Mouse (Mus musculus) layer of hippocampus, postnatal 10 days (tissue): ENCODE measurements around the gene Hist1h3h. TPM values are rescaled to one million over a fixed set of nuclear protein-coding genes. Genes with fewer than 3 reads are reported as not detected.

Experiments used
- microRNA-seq, 2 experiments: library from miRNA; unstranded; fragments of <30 nt; microRNA quantifications; one replicate each; pipeline ENCODE4 v1.2.0; 2021
- total RNA-seq, 2 experiments: library from RNA; stranded (reverse); gene quantifications; 2 replicates each; pipeline ENCODE4 v1.2.3; 2021

Gene Hist1h3h
- total RNA-seq, 2 experiments from 2014 or later = 100 to 141 TPM

Small RNA genes within 50 kb of the gene (microRNA-seq; reads per million reads assigned to microRNA genes)
- gene Gm44357 = 0 reads per million in 2 experiments
- 0 reads per million in 2 experiments for gene Gm44367
- gene Gm44454 = 0.22 to 0.78 reads per million in 2 experiments

Other genes starting within 250 kb of the Hist1h3h start
- gene Nkapl, start 249.2 kb upstream of the Hist1h3h start, total RNA-seq = 1 to 10 TPM; 1.0 to 1.2 TPM
- 1 to 10 TPM; 6.6 to 7.9 TPM for gene Zkscan4, start 238.8 kb upstream of the Hist1h3h start, total RNA-seq
- gene Gm10065, start 238.2 kb upstream of the Hist1h3h start, total RNA-seq = not detected
- 10 to 100 TPM; 16.0 to 17.7 TPM for gene AK157302, start 222.4 kb upstream of the Hist1h3h start, total RNA-seq
- 10 to 100 TPM; 48.8 to 72.4 TPM for gene Gm11273, start 216.2 kb upstream of the Hist1h3h start, total RNA-seq
- gene Zkscan8, start 186.5 kb upstream of the Hist1h3h start, total RNA-seq = 10 to 100 TPM; 12.9 to 15.9 TPM
- not detected for gene Olfr1366, start 174.9 kb upstream of the Hist1h3h start, total RNA-seq
- not detected for gene Olfr1535, start 157.8 kb upstream of the Hist1h3h start, total RNA-seq
- gene Olfr1364, start 135.9 kb upstream of the Hist1h3h start, total RNA-seq = not detected
- gene Olfr1362, start 103.6 kb upstream of the Hist1h3h start, total RNA-seq = not detected
- gene Olfr11, start 75.1 kb upstream of the Hist1h3h start, total RNA-seq = not detected
- gene Olfr1361, start 54.3 kb upstream of the Hist1h3h start, total RNA-seq = not detected
- gene Olfr1360, start 40.3 kb upstream of the Hist1h3h start, total RNA-seq = not detected
- not detected for gene Olfr1359, start 19.5 kb upstream of the Hist1h3h start, total RNA-seq
- gene Hist1h2bl, start 1.5 kb upstream of the Hist1h3h start, total RNA-seq = 10 to 100 TPM; 55.7 to 83.1 TPM
- 10 to 100 TPM; 69.8 to 77.4 TPM for gene Hist1h2ai, start 1.2 kb upstream of the Hist1h3h start, total RNA-seq
- gene Hist1h2bm, start 4.4 kb downstream of the Hist1h3h start, total RNA-seq = 10 to 100 TPM; 17.6 to 20.3 TPM
- gene Hist1h4j, start 17.4 kb downstream of the Hist1h3h start, total RNA-seq = 10 to 100 TPM; 22.7 to 23.3 TPM
- 100 to 1,000 TPM; 312 to 419 TPM for gene Hist1h4k, start 32.8 kb downstream of the Hist1h3h start, total RNA-seq
- 10 to 100 TPM; 27.8 to 28.5 TPM for gene Hist1h2ak, start 36.2 kb downstream of the Hist1h3h start, total RNA-seq
- gene Hist1h2bn, start 36.5 kb downstream of the Hist1h3h start, total RNA-seq = 10 to 100 TPM; 26.0 to 38.7 TPM
- 10 to 100 TPM; 33.1 to 44.1 TPM for gene Hist1h1b, start 63.0 kb downstream of the Hist1h3h start, total RNA-seq
- gene Hist1h3i, start 65.7 kb downstream of the Hist1h3h start, total RNA-seq = 100 to 1,000 TPM in 1 of 2 experiments, 10 to 100 TPM in 1; 85.1 to 110 TPM
- gene Hist1h2an, start 69.6 kb downstream of the Hist1h3h start, total RNA-seq = 10 to 100 TPM; 11.0 to 16.4 TPM
- gene Hist1h2bp, start 69.8 kb downstream of the Hist1h3h start, total RNA-seq = 10 to 100 TPM; 22.4 to 23.5 TPM
- 10 to 100 TPM; 52.8 to 66.3 TPM for gene Hist1h2bq, start 92.5 kb downstream of the Hist1h3h start, total RNA-seq
- gene Hist1h2ao, start 92.8 kb downstream of the Hist1h3h start, total RNA-seq = 10 to 100 TPM; 36.4 to 41.0 TPM
- gene Hist1h4m, start 94.1 kb downstream of the Hist1h3h start, total RNA-seq = 100 to 1,000 TPM; 214 to 219 TPM
- 10 to 100 TPM; 22.0 to 32.1 TPM for gene Hist1h4n, start 114.5 kb downstream of the Hist1h3h start, total RNA-seq
- gene Hist1h2ap, start 115.8 kb downstream of the Hist1h3h start, total RNA-seq = 10 to 100 TPM; 67.2 to 82.7 TPM
- 10 to 100 TPM; 52.5 to 64.9 TPM for gene Hist1h2br, start 116.1 kb downstream of the Hist1h3h start, total RNA-seq
- 1 to 10 TPM; 5.1 to 6.0 TPM for gene Zfp184, start 227.4 kb downstream of the Hist1h3h start, total RNA-seq